Mouse (Mus musculus): ENCODE measurements around the gene Rapgefl1. TPM values are rescaled to one million over a fixed set of nuclear protein-coding genes. Genes with fewer than 3 reads are reported as not detected.

Gene Rapgefl1
- polyA plus RNA-seq, 1 experiment from 2014 or later = 2.2 TPM

GRCm38 (mm10) chr11:98791448-98791847, 45.1 kb upstream of the Rapgefl1 start:
- H3K4me2 ChIP-seq (ENCODE audit: low read depth, severe bottlenecking) = no peak overlapping the region
- WGBS = 68% methylated on average over 1 of the region's 1 CpGs
- H3K9ac ChIP-seq (ENCODE audit: low read length) = no peak overlapping the region
- no peak for DNase-seq (ENCODE audit: low spot score)
- peaks cover 18% of the 10 kb centered on the region for H3K4me1 ChIP-seq (ENCODE audit: control insufficient read depth, insufficient read depth, low read length)
- H3K9me3 ChIP-seq (ENCODE audit: control insufficient read depth, low read length) = no peaks in the 10 kb centered on the region
- no peak overlapping the region for H3K4me3 ChIP-seq (ENCODE audit: low read depth, low read length)
- H3K27ac ChIP-seq (replicated peaks; ENCODE audit: low read depth, low read length) = no peak overlapping the region
- no peaks in the 10 kb centered on the region for H3K27me3 ChIP-seq (ENCODE audit: control insufficient read depth, insufficient read depth, low read length)
- ATAC-seq (ENCODE audit: insufficient number of reproducible peaks, low FRiP score, low TSS enrichment, low read depth) = no peak
- H3K36me3 ChIP-seq (ENCODE audit: control insufficient read depth, insufficient read depth, low read length) = no peaks in the 10 kb centered on the region

- no peak overlapping the region for H3K4me3 ChIP-seq (ENCODE audit: low read depth, low read length)
Measured at GRCm38 (mm10) chr11:98792081-98792480, 44.5 kb upstream of the Rapgefl1 start.

GRCm38 (mm10) chr11:98794469-98795014, 42.0 kb upstream of the Rapgefl1 start:
- Histone ChIP-seq H3K4me1 (ENCODE audit: control insufficient read depth, insufficient read depth, low read length) (peaks cover 10% of the 10 kb centered on the region), H3K4me2 (ENCODE audit: low read depth, severe bottlenecking) (peak overlapping the region; percentile 88), H3K27me3 (ENCODE audit: control insufficient read depth, insufficient read depth, low read length) (no peaks in the 10 kb centered on the region), H3K36me3 (ENCODE audit: control insufficient read depth, insufficient read depth, low read length) (peaks cover 8% of the 10 kb centered on the region; the same call in 1 of the 2 replicates), H3K9me3 (ENCODE audit: control insufficient read depth, low read length) (no peaks in the 10 kb centered on the region), H3K27ac (replicated peaks; ENCODE audit: low read depth, low read length) (peak overlapping the region; percentile 100), H3K9ac (ENCODE audit: low read length) (peak overlapping the region; percentile 97), H3K4me3 (ENCODE audit: low read depth, low read length) (peak overlapping the region; percentile 100)
- ATAC-seq (ENCODE audit: insufficient number of reproducible peaks, low FRiP score, low TSS enrichment, low read depth) = peak; percentile 61
- DNase-seq (ENCODE audit: low spot score) = no peak
- 0% methylated on average over 28 of the region's 30 CpGs for WGBS

More at GRCm38 (mm10) chr11:98792081-98792480, 44.5 kb upstream of the Rapgefl1 start:
- Histone ChIP-seq H3K27me3 (ENCODE audit: control insufficient read depth, insufficient read depth, low read length) (no peaks in the 10 kb centered on the region), H3K4me2 (ENCODE audit: low read depth, severe bottlenecking) (no peak overlapping the region), H3K36me3 (ENCODE audit: control insufficient read depth, insufficient read depth, low read length) (no peaks in the 10 kb centered on the region), H3K4me1 (ENCODE audit: control insufficient read depth, insufficient read depth, low read length) (peaks cover 12% of the 10 kb centered on the region), H3K9ac (ENCODE audit: low read length) (no peak overlapping the region), H3K9me3 (ENCODE audit: control insufficient read depth, low read length) (no peaks in the 10 kb centered on the region), H3K27ac (replicated peaks; ENCODE audit: low read depth, low read length) (no peak overlapping the region)
- no peak for ATAC-seq (ENCODE audit: insufficient number of reproducible peaks, low FRiP score, low TSS enrichment, low read depth)
- DNase-seq (ENCODE audit: low spot score) = no peak
- 16% methylated on average over 4 of the region's 4 CpGs for WGBS

- Histone ChIP-seq H3K9me3 (ENCODE audit: control insufficient read depth, low read length) (no peaks in the 10 kb centered on the region), H3K4me1 (ENCODE audit: control insufficient read depth, insufficient read depth, low read length) (peaks cover 10% of the 10 kb centered on the region), H3K9ac (ENCODE audit: low read length) (peak within 1 kb of the TSS; percentile 97), H3K4me2 (ENCODE audit: low read depth, severe bottlenecking) (peak within 1 kb of the TSS; percentile 88), H3K27ac (replicated peaks; ENCODE audit: low read depth, low read length) (peak within 1 kb of the TSS; percentile 100), H3K4me3 (ENCODE audit: low read depth, low read length) (peak within 1 kb of the TSS; percentile 100), H3K27me3 (ENCODE audit: control insufficient read depth, insufficient read depth, low read length) (no peaks in the 10 kb centered on the region), H3K36me3 (ENCODE audit: control insufficient read depth, insufficient read depth, low read length) (peaks cover 10% of the 10 kb centered on the region)
- WGBS = 1% methylated on average over 45 of the region's 89 CpGs
- DNase-seq (ENCODE audit: low spot score) = peak; percentile 91
- ATAC-seq (ENCODE audit: insufficient number of reproducible peaks, low FRiP score, low TSS enrichment, low read depth) = peak; percentile 62
Measured at GRCm38 (mm10) chr11:98795015-98795713, 41.4 kb upstream of the Rapgefl1 start, which contains the start of gene Msl1. Gene Msl1, plus strand, starts transcription at chr11:98795516.

GRCm38 (mm10) chr11:98795714-98796514, 40.7 kb upstream of the Rapgefl1 start:
- Histone ChIP-seq H3K4me3 (ENCODE audit: low read depth, low read length) (peak overlapping the region; percentile 100), H3K4me1 (ENCODE audit: control insufficient read depth, insufficient read depth, low read length) (peaks cover 10% of the 10 kb centered on the region), H3K9ac (ENCODE audit: low read length) (peak overlapping the region; percentile 97), H3K36me3 (ENCODE audit: control insufficient read depth, insufficient read depth, low read length) (peaks cover 16% of the 10 kb centered on the region), H3K27ac (replicated peaks; ENCODE audit: low read depth, low read length) (peak overlapping the region; percentile 100), H3K27me3 (ENCODE audit: control insufficient read depth, insufficient read depth, low read length) (no peaks in the 10 kb centered on the region), H3K9me3 (ENCODE audit: control insufficient read depth, low read length) (no peaks in the 10 kb centered on the region), H3K4me2 (ENCODE audit: low read depth, severe bottlenecking) (peak overlapping the region; percentile 88)
- under 1% methylated on average over 61 of the region's 74 CpGs for WGBS
- ATAC-seq (ENCODE audit: insufficient number of reproducible peaks, low FRiP score, low TSS enrichment, low read depth) (peak; percentile 35), DNase-seq (ENCODE audit: low spot score) (peak; percentile 68)

- no peaks in the 10 kb centered on the region for H3K9me3 ChIP-seq (ENCODE audit: control insufficient read depth, low read length)
- H3K27ac ChIP-seq (replicated peaks; ENCODE audit: low read depth, low read length) = peak overlapping the region; percentile 100
- ATAC-seq (ENCODE audit: insufficient number of reproducible peaks, low FRiP score, low TSS enrichment, low read depth) (peak; percentile 21), DNase-seq (ENCODE audit: low spot score) (peak; percentile 86)
- H3K27me3 ChIP-seq (ENCODE audit: control insufficient read depth, insufficient read depth, low read length) = no peaks in the 10 kb centered on the region
- peaks cover 10% of the 10 kb centered on the region for H3K4me1 ChIP-seq (ENCODE audit: control insufficient read depth, insufficient read depth, low read length)
- peaks cover 23% of the 10 kb centered on the region for H3K36me3 ChIP-seq (ENCODE audit: control insufficient read depth, insufficient read depth, low read length)
- H3K9ac ChIP-seq (ENCODE audit: low read length) = peak overlapping the region; percentile 97
- WGBS = 3% methylated on average over 23 of the region's 23 CpGs
- H3K4me3 ChIP-seq (ENCODE audit: low read depth, low read length) = peak overlapping the region; percentile 100
- H3K4me2 ChIP-seq (ENCODE audit: low read depth, severe bottlenecking) = peak overlapping the region; percentile 88
Measured at GRCm38 (mm10) chr11:98796515-98797216, 39.9 kb upstream of the Rapgefl1 start.

- Histone ChIP-seq H3K4me3 (ENCODE audit: low read depth, low read length) (peak overlapping the region; percentile 100), H3K36me3 (ENCODE audit: control insufficient read depth, insufficient read depth, low read length) (peaks cover 24% of the 10 kb centered on the region), H3K4me2 (ENCODE audit: low read depth, severe bottlenecking) (peak overlapping the region; percentile 88), H3K27me3 (ENCODE audit: control insufficient read depth, insufficient read depth, low read length) (no peaks in the 10 kb centered on the region), H3K9me3 (ENCODE audit: control insufficient read depth, low read length) (no peaks in the 10 kb centered on the region), H3K27ac (replicated peaks; ENCODE audit: low read depth, low read length) (no peak overlapping the region), H3K9ac (ENCODE audit: low read length) (peak overlapping the region; percentile 97), H3K4me1 (ENCODE audit: control insufficient read depth, insufficient read depth, low read length) (peaks cover 10% of the 10 kb centered on the region)
- no peak for DNase-seq (ENCODE audit: low spot score)
- 15% methylated on average over 5 of the region's 5 CpGs for WGBS
- ATAC-seq (ENCODE audit: insufficient number of reproducible peaks, low FRiP score, low TSS enrichment, low read depth) = no peak
Measured at GRCm38 (mm10) chr11:98797306-98797705, 39.3 kb upstream of the Rapgefl1 start.

- Histone ChIP-seq H3K36me3 (ENCODE audit: control insufficient read depth, insufficient read depth, low read length) (peaks cover 27% of the 10 kb centered on the region), H3K4me2 (ENCODE audit: low read depth, severe bottlenecking) (peak overlapping the region; percentile 88), H3K27me3 (ENCODE audit: control insufficient read depth, insufficient read depth, low read length) (no peaks in the 10 kb centered on the region), H3K27ac (replicated peaks; ENCODE audit: low read depth, low read length) (no peak overlapping the region), H3K9me3 (ENCODE audit: control insufficient read depth, low read length) (no peaks in the 10 kb centered on the region), H3K4me3 (ENCODE audit: low read depth, low read length) (peak overlapping the region; percentile 100), H3K9ac (ENCODE audit: low read length) (peak overlapping the region; percentile 97; the same call in 1 of the 2 replicates), H3K4me1 (ENCODE audit: control insufficient read depth, insufficient read depth, low read length) (peaks cover 10% of the 10 kb centered on the region)
- 62% methylated on average over 4 of the region's 4 CpGs for WGBS
- ATAC-seq (ENCODE audit: insufficient number of reproducible peaks, low FRiP score, low TSS enrichment, low read depth) (no peak), DNase-seq (ENCODE audit: low spot score) (no peak)
Measured at GRCm38 (mm10) chr11:98797909-98798308, 38.7 kb upstream of the Rapgefl1 start.

All from limb, embryonic 11.5 days (tissue).